Mouse (Mus musculus): ENCODE data around the gene Cln3. TPM values are rescaled to one million over a fixed set of nuclear protein-coding genes. Genes with fewer than 3 reads are reported as not detected.
A peak's percentile ranks its signal among the peaks of the same experiment; 100 is the strongest.

The Cln3 gene
- total RNA-seq (2021): 10 to 100 TPM; 12.7 to 14.4 TPM
- long read RNA-seq, experiment 1, transcript Cln3-201 (15 exons, 2,386 nt): major isoform, 5 of 9 reads
- long read RNA-seq, experiment 1, partial matches to known transcripts: 2 of 9 reads
- long read RNA-seq, experiment 1, other reads (novel, unspliced or antisense): 2 of 9 reads
- long read RNA-seq, experiment 2, partial matches to known transcripts: 3 of 6 reads
- long read RNA-seq, experiment 2, other reads (novel, unspliced or antisense): 1 of 6 reads

DNA sequence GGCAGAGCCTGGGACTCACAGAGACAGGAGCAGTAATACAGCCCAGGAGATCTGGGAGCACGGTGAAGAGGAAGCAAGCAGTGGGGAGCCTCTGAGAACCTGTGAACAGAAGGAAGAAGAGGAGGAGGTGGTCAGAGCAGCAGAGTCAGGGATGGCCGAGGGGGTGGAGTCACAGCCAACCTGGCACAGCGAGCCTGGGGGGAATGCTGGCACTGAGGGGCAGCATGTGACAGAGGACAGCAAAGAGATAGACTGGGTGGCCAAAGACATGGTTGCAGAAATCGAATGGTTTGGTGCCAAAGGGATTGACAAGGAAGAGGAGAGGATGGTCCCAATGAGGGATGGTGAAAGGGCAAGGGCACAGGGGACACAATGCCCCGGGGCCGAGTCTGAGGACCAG is at the start of gene Cln3:
Gene Cln3, minus strand, starts transcription at position 101 of the 400 bp plus-strand sequence.
- DNase-seq (ENCODE audit: low spot score): no peak

DNA sequence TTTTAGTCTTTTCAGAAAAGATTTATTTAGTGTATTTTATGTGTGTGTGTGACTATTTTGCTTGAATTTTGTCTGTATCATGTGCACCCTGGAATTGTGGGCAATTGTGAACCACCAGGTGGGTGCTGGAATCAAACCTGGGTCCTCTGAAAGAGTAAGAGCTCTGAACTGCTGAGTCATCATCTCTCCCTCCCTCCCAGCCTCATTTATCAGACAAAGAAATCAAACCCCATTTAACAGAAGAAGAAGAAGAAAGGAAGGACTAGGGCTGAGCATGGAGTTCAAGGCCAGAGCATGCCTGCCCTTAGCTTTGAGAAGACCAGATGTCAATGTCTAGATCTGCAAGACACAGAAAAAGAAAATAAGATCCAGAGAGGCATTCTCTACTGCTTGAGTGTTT is 49.8 kb upstream of the Cln3 start:
- no peak for DNase-seq (ENCODE audit: low spot score)

DNA sequence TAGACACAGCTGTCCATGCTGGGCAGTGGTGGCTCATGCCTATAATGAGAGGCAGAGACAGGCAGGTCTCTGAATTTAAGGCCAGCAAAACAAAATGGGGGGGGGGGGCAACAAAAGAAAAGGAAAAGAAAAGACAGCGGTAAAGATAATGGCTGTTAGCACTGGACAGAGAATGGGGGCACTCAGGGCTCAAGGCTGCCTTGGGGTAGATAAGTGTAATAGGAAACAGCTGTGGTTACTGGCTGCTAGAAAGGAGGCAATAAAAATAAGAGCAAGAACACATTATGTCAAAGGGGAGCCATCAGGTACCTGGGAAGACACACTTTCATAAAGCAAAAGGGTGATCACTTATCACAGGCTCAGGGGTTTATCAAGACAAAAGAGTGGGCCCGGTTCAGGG is 46.9 kb upstream of the Cln3 start:
- DNase-seq (ENCODE audit: low spot score): no peak

- no peak for DNase-seq (ENCODE audit: low spot score)
Observed at GRCm38 (mm10) chr7:126630824-126631518, 45.4 kb upstream of the Cln3 start, which contains the start of gene Nupr1. Nupr1 (minus strand) TSS chr7:126630861.

- no peak for DNase-seq (ENCODE audit: low spot score)
Observed at GRCm38 (mm10) chr7:126629915-126630314, 44.3 kb upstream of the Cln3 start.

DNA sequence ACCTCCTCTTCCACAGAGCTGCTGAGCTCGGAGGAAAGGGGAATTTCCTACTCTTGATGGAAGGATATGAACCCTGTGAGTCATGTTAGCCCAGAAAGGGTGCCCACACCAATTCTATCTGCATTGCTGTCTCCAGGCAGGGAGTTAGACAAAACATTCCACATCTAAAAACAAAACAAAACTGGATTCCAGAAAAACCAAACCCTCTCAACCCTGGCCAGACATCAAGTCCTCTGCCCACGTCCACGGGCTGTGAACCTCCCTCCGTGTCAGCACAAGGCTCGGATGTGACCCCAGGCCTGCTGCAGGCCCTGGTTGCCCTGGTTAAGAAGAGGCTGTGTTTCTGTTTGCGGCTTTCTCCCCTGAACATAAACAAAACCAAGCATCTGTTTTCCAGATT is 42.5 kb upstream of the Cln3 start:
- no peak for DNase-seq (ENCODE audit: low spot score)

DNA sequence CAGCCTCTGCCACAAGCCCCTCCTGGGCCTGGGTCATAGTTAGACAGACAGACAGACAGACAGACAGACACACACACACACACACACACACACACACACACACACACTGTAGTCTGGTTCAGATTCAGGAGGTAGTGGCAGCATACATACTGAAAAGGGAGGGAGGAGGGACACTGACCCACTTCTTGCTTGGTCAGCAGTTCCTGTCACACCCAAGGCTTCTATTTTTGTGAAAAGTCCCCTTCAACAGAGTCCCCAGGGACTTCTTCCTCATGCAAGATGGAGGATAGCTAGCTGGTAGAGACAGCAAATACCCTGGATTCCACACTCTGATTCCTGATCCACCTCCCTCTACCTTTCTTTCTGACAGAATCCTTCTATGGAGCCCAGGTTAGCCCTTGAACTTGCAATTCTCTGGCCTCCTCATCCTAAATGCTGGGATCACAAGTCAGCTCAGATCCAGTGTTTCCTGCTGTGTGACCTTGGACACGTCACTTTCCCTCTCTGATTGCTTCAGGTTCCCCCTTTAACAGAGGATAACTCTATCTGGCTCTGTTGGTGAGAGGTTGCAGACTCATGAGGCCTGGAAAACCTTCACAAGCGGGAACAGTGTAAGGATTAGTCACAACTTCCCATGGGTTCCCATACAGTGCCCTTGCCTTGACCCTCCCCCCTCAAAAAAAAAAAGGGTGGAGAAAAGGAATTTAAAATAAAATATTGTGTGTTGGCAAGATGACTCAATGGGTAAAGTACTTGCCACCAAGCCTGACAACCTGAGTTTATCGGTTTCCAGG is 40.4 kb upstream of the Cln3 start:
- DNase-seq (ENCODE audit: low spot score): no peak

- peak; percentile 92 for DNase-seq (ENCODE audit: low spot score)
Observed at GRCm38 (mm10) chr7:126625369-126625768, 39.8 kb upstream of the Cln3 start.

- peak; percentile 20 for DNase-seq (ENCODE audit: low spot score)
Observed at GRCm38 (mm10) chr7:126624774-126625173, 39.2 kb upstream of the Cln3 start.

GRCm38 (mm10) chr7:126623381-126623780 is 37.8 kb upstream of the Cln3 start:
- DNase-seq (ENCODE audit: low spot score): no peak

- DNase-seq (ENCODE audit: low spot score): peak; percentile 16
Observed at GRCm38 (mm10) chr7:126621452-126622359, 36.1 kb upstream of the Cln3 start.

DNA sequence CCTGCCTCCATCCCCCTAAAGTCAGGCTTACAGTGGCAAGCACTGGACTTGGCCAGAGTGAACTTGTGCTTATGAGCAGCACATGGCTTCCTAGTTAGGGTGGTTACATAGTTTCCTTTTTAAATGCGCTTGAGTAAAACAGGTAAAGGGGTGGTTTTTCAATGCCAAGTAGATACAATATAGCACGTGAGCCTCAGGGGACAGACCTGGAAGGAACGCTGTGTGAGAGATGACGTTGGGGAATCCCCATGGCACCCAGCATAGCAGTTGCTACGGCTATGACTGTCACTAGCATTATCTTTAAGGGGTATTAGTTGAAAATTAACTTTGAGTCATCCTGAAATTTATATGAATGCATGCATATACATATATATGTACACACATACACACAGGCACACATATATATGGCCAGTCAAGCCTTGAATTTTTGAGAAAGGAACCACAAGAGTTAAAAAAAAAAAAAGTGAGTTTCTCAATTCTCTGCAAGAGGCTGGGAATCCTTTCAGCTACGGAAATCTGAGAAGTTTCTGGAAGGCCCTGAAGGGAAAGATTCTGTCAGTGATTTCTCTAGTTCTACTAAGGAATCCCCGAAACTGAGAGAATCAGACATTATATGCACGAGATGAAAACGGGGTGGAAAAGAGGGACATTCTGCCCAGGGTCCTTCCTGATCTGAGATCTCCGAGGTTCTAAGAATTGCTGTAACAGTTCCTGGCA is 34.1 kb upstream of the Cln3 start:
- no peak for DNase-seq (ENCODE audit: low spot score)

DNA sequence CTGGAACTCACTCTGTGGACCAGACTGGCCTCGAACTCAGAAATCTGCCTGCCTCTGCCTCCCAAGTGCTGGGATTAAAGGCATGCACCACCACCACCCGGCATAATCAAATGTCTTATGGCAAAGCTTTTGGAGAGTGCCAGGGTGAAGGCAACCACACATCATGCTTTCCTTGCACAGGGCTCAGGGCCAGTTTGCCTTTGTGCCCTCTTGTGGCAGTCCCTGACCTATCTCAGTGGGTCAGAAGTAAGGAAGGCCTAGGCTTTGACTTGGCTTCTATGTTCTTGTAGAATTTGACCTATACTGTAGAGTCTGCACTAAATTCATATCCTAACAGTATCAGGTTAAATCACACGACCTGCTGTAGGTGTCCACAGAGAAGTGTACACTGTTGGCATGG is 31.1 kb upstream of the Cln3 start:
- no peak for DNase-seq (ENCODE audit: low spot score)

DNA sequence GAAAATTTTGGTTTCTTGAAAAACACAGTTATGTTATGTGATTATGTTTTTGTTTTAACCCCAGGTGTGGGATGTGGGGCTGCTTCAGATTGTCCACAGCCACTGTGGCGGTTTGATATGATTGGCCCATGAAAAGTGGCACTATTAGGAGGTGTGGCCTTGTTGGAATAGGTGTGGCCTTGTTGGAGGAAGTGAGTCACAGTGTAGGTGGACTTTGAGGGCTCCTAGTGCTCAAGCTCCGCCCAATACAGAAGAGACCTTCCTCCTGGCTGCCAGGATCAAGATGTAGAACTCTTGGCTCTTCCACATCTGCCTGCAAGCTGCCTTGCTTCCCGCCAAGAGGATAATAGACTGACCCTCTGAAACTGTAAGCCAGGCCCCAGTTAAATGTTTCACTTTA is 27.1 kb upstream of the Cln3 start:
- DNase-seq (ENCODE audit: low spot score): no peak

DNA sequence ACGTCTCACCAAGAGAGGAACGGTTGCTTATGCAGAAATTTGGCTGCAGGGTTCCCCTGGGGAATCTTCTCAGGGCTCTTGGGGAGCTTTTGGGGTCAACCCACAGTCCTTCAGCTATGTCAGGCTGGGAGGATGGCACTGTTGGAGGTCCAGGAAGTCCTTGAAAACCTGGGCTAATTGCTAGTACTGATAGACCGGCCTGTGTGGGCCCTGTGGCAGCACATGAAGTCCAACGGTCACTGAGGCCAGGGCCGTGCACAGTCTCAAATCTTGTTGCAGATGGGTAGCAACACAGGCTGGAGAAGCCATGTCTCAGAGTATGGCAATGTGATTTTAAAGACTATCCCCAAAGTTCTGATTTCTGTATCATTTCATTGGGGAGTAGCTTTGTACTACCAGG is 22.2 kb upstream of the Cln3 start:
- DNase-seq (ENCODE audit: low spot score): no peak

DNA sequence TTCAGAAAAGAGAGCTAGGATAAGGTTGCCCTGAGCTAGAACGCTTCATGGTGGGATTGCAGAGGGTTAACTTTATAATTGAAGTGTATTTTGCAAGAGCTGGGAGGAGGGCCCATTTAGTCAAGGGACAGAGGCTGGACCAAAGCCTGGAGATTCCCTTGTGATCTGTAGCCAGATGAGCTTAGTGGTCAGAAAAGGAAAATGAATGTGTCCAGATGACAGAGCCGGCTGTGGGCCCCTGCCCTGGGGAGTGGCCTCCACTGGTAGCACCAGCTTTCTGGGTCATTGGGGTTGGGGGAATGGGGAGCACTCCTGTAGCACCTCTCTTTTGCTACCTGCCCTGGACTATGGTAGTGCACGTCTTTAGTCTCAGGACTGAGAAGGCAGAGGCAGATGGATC is 21.4 kb upstream of the Cln3 start:
- DNase-seq (ENCODE audit: low spot score): peak; percentile 85

DNA sequence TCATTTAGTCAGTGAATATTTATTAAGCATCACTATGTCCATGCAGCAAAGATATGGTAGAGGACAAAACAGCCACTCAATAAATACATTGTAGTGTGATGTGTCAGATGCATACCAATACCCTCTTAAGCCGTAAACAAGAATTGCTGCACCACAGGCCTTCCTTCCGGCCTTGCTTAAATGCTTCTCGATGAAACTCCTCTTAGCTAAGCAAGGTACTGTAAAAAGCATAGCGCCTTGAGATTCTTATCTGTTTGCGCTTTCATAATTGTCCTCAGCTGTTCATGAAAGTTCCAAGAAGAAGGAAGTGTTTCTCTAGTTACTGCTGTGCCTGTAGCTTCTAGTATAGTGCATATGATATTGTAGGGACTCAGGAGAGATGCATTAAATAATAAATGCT is 21.0 kb upstream of the Cln3 start:
- DNase-seq (ENCODE audit: low spot score): no peak

DNA sequence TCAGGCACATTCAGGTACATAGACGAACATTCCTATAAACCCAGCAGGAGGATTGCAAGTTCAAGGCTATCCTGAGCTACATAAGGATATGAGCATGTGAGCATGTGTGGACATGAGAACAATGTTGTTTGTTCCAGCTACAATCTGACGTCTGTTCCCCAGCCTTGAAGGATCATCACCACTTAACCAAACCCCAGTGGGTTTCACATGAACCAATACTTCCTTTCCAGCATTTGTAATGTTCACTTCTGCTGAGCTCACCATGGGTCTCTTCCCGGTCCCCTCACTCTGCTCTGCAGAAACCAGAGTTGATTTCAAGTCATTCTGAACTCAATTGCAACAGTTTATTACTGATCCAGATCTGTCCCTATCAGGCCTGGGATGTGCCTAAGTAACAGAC is 17.0 kb upstream of the Cln3 start:
- no peak for DNase-seq (ENCODE audit: low spot score)

- no peak for DNase-seq (ENCODE audit: low spot score)
Observed at GRCm38 (mm10) chr7:126601896-126602295, 16.3 kb upstream of the Cln3 start.

DNA sequence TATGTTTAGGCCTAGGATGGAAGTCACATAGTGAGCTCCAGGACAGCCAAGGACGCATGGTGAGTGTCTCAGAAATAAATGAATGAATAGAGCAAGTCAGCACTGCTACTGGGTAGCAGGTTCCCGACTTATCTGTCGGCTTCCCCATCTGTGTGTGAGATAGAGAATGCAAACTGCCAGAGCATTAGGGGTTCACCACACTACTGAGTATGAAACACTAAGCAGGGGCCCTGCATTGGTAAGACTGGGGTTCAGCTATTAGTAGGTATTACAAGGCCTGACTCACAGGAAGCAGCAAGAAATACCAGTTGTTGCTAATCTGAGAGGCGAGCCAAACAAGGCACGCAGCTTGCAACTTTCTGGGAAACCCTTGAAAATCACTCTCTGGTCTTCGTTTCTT is 13.3 kb upstream of the Cln3 start:
- DNase-seq (ENCODE audit: low spot score): no peak

- no peak for DNase-seq (ENCODE audit: low spot score)
Observed at GRCm38 (mm10) chr7:126596414-126596813, 10.8 kb upstream of the Cln3 start.
